Comparison of ENCODE assay signal across 24 mouse cellular contexts in genomic region chr11:56633445-56633844, GRCm38 (mm10).
"Had no signal": no experiment of that assay in that cellular context is flagged by ENCODE, and none has a peak within 500 bp of the region (broad histone marks: within the 10 kb centered on the region; RNA-seq: fewer than 3 reads in every experiment).

No protein-coding gene starts in this region.

- H3K4me1 ChIP-seq: limb, embryonic 12.5 days; limb, embryonic 15.5 days; liver, embryonic 12.5 days; liver, embryonic 15.5 days; lung, embryonic 15.5 days; megakaryocyte, embryonic 14.5 days had no signal

- ATAC-seq: intestine, postnatal 0 days; liver, embryonic 12.5 days; midbrain, embryonic 13.5 days; midbrain, embryonic 16.5 days had no signal

- H3K9ac ChIP-seq: limb, embryonic 12.5 days; limb, embryonic 15.5 days; liver, embryonic 12.5 days; liver, embryonic 15.5 days; lung, embryonic 15.5 days; midbrain, embryonic 13.5 days; neural tube, embryonic 13.5 days had no signal

- DNase-seq: kidney, adult 2 months; kidney, postnatal 25 days; layer of hippocampus, postnatal 36 days; left cerebral cortex, postnatal 4 days; lung, adult 18-20 months; lung, postnatal 10 days; lung, postnatal 36 days; thymus, adult 2 months; thymus, postnatal 14 days; thymus, postnatal 4 days had no signal

- H3K27ac ChIP-seq: kidney, postnatal 0 days; layer of hippocampus, adult 2 months; limb, embryonic 12.5 days; limb, embryonic 15.5 days; liver, embryonic 12.5 days; liver, embryonic 15.5 days; lung, embryonic 15.5 days; midbrain, embryonic 10.5 days; midbrain, embryonic 13.5 days; neural tube, embryonic 13.5 days had no signal

- H3K9me3 ChIP-seq: limb, embryonic 12.5 days; limb, embryonic 15.5 days; liver, embryonic 12.5 days; liver, embryonic 15.5 days; lung, embryonic 15.5 days; midbrain, embryonic 10.5 days; midbrain, embryonic 13.5 days; neural tube, embryonic 13.5 days had no signal

- H3K4me3 ChIP-seq: layer of hippocampus, adult 2 months; limb, embryonic 12.5 days; limb, embryonic 15.5 days; liver, embryonic 12.5 days; liver, embryonic 15.5 days; lung, embryonic 15.5 days; megakaryocyte, embryonic 14.5 days; midbrain, embryonic 10.5 days; midbrain, embryonic 13.5 days; myocyte; neural tube, embryonic 13.5 days had no signal

- H3K36me3 ChIP-seq: limb, embryonic 12.5 days; limb, embryonic 15.5 days; liver, embryonic 12.5 days; liver, embryonic 15.5 days; lung, embryonic 15.5 days; midbrain, embryonic 10.5 days; midbrain, embryonic 13.5 days; neural tube, embryonic 13.5 days had no signal

- H3K27me3 ChIP-seq: limb, embryonic 12.5 days; limb, embryonic 15.5 days; liver, embryonic 12.5 days; liver, embryonic 15.5 days; lung, embryonic 15.5 days; megakaryocyte, embryonic 14.5 days; midbrain, embryonic 13.5 days; neural tube, embryonic 13.5 days had no signal

- H3K4me2 ChIP-seq: limb, embryonic 12.5 days; limb, embryonic 15.5 days; liver, embryonic 12.5 days; liver, embryonic 15.5 days; lung, embryonic 15.5 days; midbrain, embryonic 13.5 days; neural tube, embryonic 13.5 days had no signal
